Mouse (Mus musculus) hindbrain, embryonic 10.5 days (tissue): ENCODE measurements around the gene Rab7. TPM values are rescaled to one million over a fixed set of nuclear protein-coding genes. Genes with fewer than 3 reads are reported as not detected.

Experiments used
- DNase-seq: peaks from one replicate; pipeline ENCODE4 v3.0.0-alpha.2; 2017; ENCODE audit warnings: low spot score
- H3K27ac ChIP-seq: fragments of 300-500 bp; sonication (generic); 2 replicates; pipeline ENCODE4 v1.5.1; 2016; ENCODE audit warnings: mild to moderate bottlenecking, moderate library complexity
- H3K27me3 ChIP-seq: fragments of 300-500 bp; sonication (generic); 2 replicates; pipeline ENCODE4 v1.6.1; 2016; ENCODE audit warnings: mild to moderate bottlenecking; ENCODE audit not compliant: poor library complexity, insufficient read depth, severe bottlenecking
- H3K36me3 ChIP-seq: fragments of 300-500 bp; sonication (generic); 2 replicates; pipeline ENCODE4 v1.6.1; 2016; ENCODE audit warnings: mild to moderate bottlenecking, moderate library complexity
- H3K4me1 ChIP-seq: fragments of 300-500 bp; sonication (generic); replicated peaks from 2 replicates; pipeline ENCODE4 v1.6.1; 2016; ENCODE audit warnings: mild to moderate bottlenecking
- H3K4me3 ChIP-seq: fragments of 300-500 bp; sonication (generic); 2 replicates; pipeline ENCODE4 v1.5.1; 2016; ENCODE audit warnings: mild to moderate bottlenecking, moderate library complexity
- H3K9me3 ChIP-seq: fragments of 300-500 bp; sonication (generic); 2 replicates; pipeline ENCODE4 v1.6.1; 2016; ENCODE audit warnings: mild to moderate bottlenecking, moderate library complexity
- WGBS: fragments of 180-500 bp; shearing (Covaris S2); methylation state at CpG from one replicate; pipeline ENCODE4 v1.1.7; 2016; 5-methylcytosine and 5-hydroxymethylcytosine counted together
- polyA plus RNA-seq: library from polyadenylated mRNA; unstranded; fragments of >200 nt; fragmentation: Nextera tagmentation; extraction: Ambion mirVana; gene quantifications from 2 replicates; pipeline ENCODE4 v1.2.1, GENCODE M21; 2016

The Rab7 gene
- polyA plus RNA-seq, 1 experiment from 2014 or later, result 238 TPM

GRCm38 (mm10) chr6:88065116-88065515 lies 20.0 kb upstream of the Rab7 start:
- H3K4me3 ChIP-seq, result no peak overlapping the region
- H3K36me3 ChIP-seq, result no peaks in the 10 kb centered on the region
- WGBS, result 69% methylated on average over 4 of the region's 4 CpGs
- H3K4me1 ChIP-seq, result no peaks in the 10 kb centered on the region
- no peak for DNase-seq
- 0 out of 2 replicates have a peak, but pooled peaks cover 2% of the 10 kb centered on the region for H3K27me3 ChIP-seq
- no peaks in the 10 kb centered on the region for H3K9me3 ChIP-seq
- H3K27ac ChIP-seq, result no peak overlapping the region

GRCm38 (mm10) chr6:88064072-88064642 lies 19.1 kb upstream of the Rab7 start:
- WGBS, result 86% methylated on average over 3 of the region's 3 CpGs
- no peak for DNase-seq
- Histone ChIP-seq H3K36me3 (no peaks in the 10 kb centered on the region), H3K4me1 (no peaks in the 10 kb centered on the region), H3K4me3 (no peak overlapping the region), H3K9me3 (no peaks in the 10 kb centered on the region), H3K27ac (no peak overlapping the region), H3K27me3 (no peaks in the 10 kb centered on the region)

GRCm38 (mm10) chr6:88062398-88062797 lies 17.3 kb upstream of the Rab7 start:
- H3K27ac ChIP-seq, result no peak overlapping the region
- no peaks in the 10 kb centered on the region for H3K4me1 ChIP-seq
- H3K9me3 ChIP-seq, result no peaks in the 10 kb centered on the region
- no peak for DNase-seq
- H3K27me3 ChIP-seq, result no peaks in the 10 kb centered on the region
- no peak overlapping the region for H3K4me3 ChIP-seq
- no peaks in the 10 kb centered on the region for H3K36me3 ChIP-seq
- 87% methylated on average over 4 of the region's 4 CpGs for WGBS

GRCm38 (mm10) chr6:88061406-88061805 lies 16.3 kb upstream of the Rab7 start:
- no peak for DNase-seq
- Histone ChIP-seq H3K27ac (no peak overlapping the region), H3K9me3 (no peaks in the 10 kb centered on the region), H3K36me3 (no peaks in the 10 kb centered on the region), H3K4me1 (no peaks in the 10 kb centered on the region), H3K4me3 (no peak overlapping the region), H3K27me3 (no peaks in the 10 kb centered on the region)
- 83% methylated on average over 4 of the region's 4 CpGs for WGBS

GRCm38 (mm10) chr6:88060602-88061001 lies 15.5 kb upstream of the Rab7 start:
- H3K4me3 ChIP-seq, result no peak overlapping the region
- H3K9me3 ChIP-seq, result no peaks in the 10 kb centered on the region
- H3K27ac ChIP-seq, result no peak overlapping the region
- H3K27me3 ChIP-seq, result no peaks in the 10 kb centered on the region
- 85% methylated on average over 4 of the region's 4 CpGs for WGBS
- no peaks in the 10 kb centered on the region for H3K4me1 ChIP-seq
- H3K36me3 ChIP-seq, result no peaks in the 10 kb centered on the region
- no peak for DNase-seq

- no peaks in the 10 kb centered on the region for H3K9me3 ChIP-seq
- DNase-seq, result no peak
- H3K27ac ChIP-seq, result no peak overlapping the region
- H3K27me3 ChIP-seq, result no peaks in the 10 kb centered on the region
- no peaks in the 10 kb centered on the region for H3K36me3 ChIP-seq
- H3K4me1 ChIP-seq, result no peaks in the 10 kb centered on the region
- no peak overlapping the region for H3K4me3 ChIP-seq
- WGBS, result 83% methylated on average over 5 of the region's 5 CpGs
These were observed 14.8 kb upstream of the Rab7 start for GRCm38 (mm10) chr6:88059903-88060302.

GRCm38 (mm10) chr6:88056866-88057265 lies 11.8 kb upstream of the Rab7 start:
- no peak overlapping the region for H3K27ac ChIP-seq
- 91% methylated on average over 5 of the region's 5 CpGs for WGBS

GRCm38 (mm10) chr6:88055663-88056062 lies 10.6 kb upstream of the Rab7 start:
- no peak for DNase-seq

More at GRCm38 (mm10) chr6:88056866-88057265, 11.8 kb upstream of the Rab7 start:
- no peaks in the 10 kb centered on the region for H3K4me1 ChIP-seq
- no peak for DNase-seq
- H3K9me3 ChIP-seq, result no peaks in the 10 kb centered on the region
- H3K4me3 ChIP-seq, result no peak overlapping the region
- H3K27me3 ChIP-seq, result no peaks in the 10 kb centered on the region; the same call in 1 of the 2 replicates
- H3K36me3 ChIP-seq, result no peaks in the 10 kb centered on the region

GRCm38 (mm10) chr6:88054081-88054835 lies 9.2 kb upstream of the Rab7 start:
- WGBS, result 65% methylated on average over 9 of the region's 9 CpGs

More at GRCm38 (mm10) chr6:88055663-88056062, 10.6 kb upstream of the Rab7 start:
- H3K4me1 ChIP-seq, result no peaks in the 10 kb centered on the region
- no peak overlapping the region for H3K27ac ChIP-seq
- no peaks in the 10 kb centered on the region; the same call in 1 of the 2 replicates for H3K27me3 ChIP-seq
- H3K9me3 ChIP-seq, result no peaks in the 10 kb centered on the region
- no peaks in the 10 kb centered on the region for H3K36me3 ChIP-seq
- H3K4me3 ChIP-seq, result no peak overlapping the region
- WGBS, result 81% methylated on average over 5 of the region's 5 CpGs

GRCm38 (mm10) chr6:88053228-88054080 lies 8.4 kb upstream of the Rab7 start:
- Histone ChIP-seq H3K4me1 (no peaks in the 10 kb centered on the region), H3K4me3 (no peak overlapping the region), H3K9me3 (no peaks in the 10 kb centered on the region), H3K36me3 (no peaks in the 10 kb centered on the region), H3K27me3 (peaks cover 6% of the 10 kb centered on the region), H3K27ac (no peak overlapping the region)
- 74% methylated on average over 11 of the region's 11 CpGs for WGBS
- DNase-seq, result no peak

More at GRCm38 (mm10) chr6:88054081-88054835, 9.2 kb upstream of the Rab7 start:
- Histone ChIP-seq H3K4me3 (no peak overlapping the region), H3K27me3 (no peaks in the 10 kb centered on the region; the same call in 1 of the 2 replicates), H3K27ac (no peak overlapping the region), H3K36me3 (no peaks in the 10 kb centered on the region), H3K4me1 (no peaks in the 10 kb centered on the region), H3K9me3 (no peaks in the 10 kb centered on the region)
- DNase-seq, result no peak

GRCm38 (mm10) chr6:88051206-88051605 lies 6.1 kb upstream of the Rab7 start:
- Histone ChIP-seq H3K4me1 (no peaks in the 10 kb centered on the region), H3K27ac (no peak overlapping the region), H3K9me3 (no peaks in the 10 kb centered on the region), H3K36me3 (no peaks in the 10 kb centered on the region), H3K27me3 (peaks cover 23% of the 10 kb centered on the region), H3K4me3 (no peak overlapping the region)
- no peak for DNase-seq
- 87% methylated on average over 5 of the region's 5 CpGs for WGBS

GRCm38 (mm10) chr6:88049008-88049407 lies 3.9 kb upstream of the Rab7 start:
- H3K36me3 ChIP-seq, result no peaks in the 10 kb centered on the region
- no peak overlapping the region for H3K4me3 ChIP-seq
- 81% methylated on average over 6 of the region's 6 CpGs for WGBS
- no peak overlapping the region for H3K27ac ChIP-seq
- no peak for DNase-seq
- H3K9me3 ChIP-seq, result no peaks in the 10 kb centered on the region
- peaks cover 23% of the 10 kb centered on the region for H3K27me3 ChIP-seq
- peaks cover 10% of the 10 kb centered on the region for H3K4me1 ChIP-seq

- peaks cover 23% of the 10 kb centered on the region for H3K27me3 ChIP-seq
- H3K9me3 ChIP-seq, result no peaks in the 10 kb centered on the region
These were observed 2.8 kb upstream of the Rab7 start for GRCm38 (mm10) chr6:88047853-88048252.

More at GRCm38 (mm10) chr6:88047853-88048252, 2.8 kb upstream of the Rab7 start:
- DNase-seq, result no peak
- Histone ChIP-seq H3K4me1 (peaks cover 21% of the 10 kb centered on the region), H3K27ac (no peak overlapping the region), H3K4me3 (no peak overlapping the region), H3K36me3 (no peaks in the 10 kb centered on the region)
- WGBS, result 81% methylated on average over 5 of the region's 5 CpGs
